Mouse (Mus musculus) myocyte (in vitro differentiated cells): ENCODE measurements at regions not wholly inside any gene's neighbourhood (a gene's known extent, or its start where the extent isn't known, plus 50 kb on each side); places are given as distances from the start of the nearest gene placed in this dataset.

Experiments
- H3K27me3 ChIP-seq: one replicate; pipeline ENCODE4 v1.6.1; 2011; ENCODE audit not compliant: control insufficient read depth, insufficient read depth, insufficient read length
- H3K36me3 ChIP-seq: one replicate; pipeline ENCODE4 v1.6.1; 2011; ENCODE audit not compliant: control insufficient read depth, insufficient read depth
- H3K4me2 ChIP-seq: one replicate; pipeline ENCODE4 v1.6.1; 2011; ENCODE audit warnings: low read depth, control low read depth
- H3K4me3 ChIP-seq: one replicate; pipeline ENCODE4 v1.5.1; 2011; ENCODE audit warnings: mild to moderate bottlenecking, control low read depth, moderate library complexity
- H3K79me2 ChIP-seq: one replicate; pipeline ENCODE4 v1.6.1; 2011; ENCODE audit not compliant: control insufficient read depth, insufficient read depth
- H3ac ChIP-seq: one replicate; pipeline ENCODE4 v1.6.1; 2011; ENCODE audit not compliant: control insufficient read depth, insufficient read length
- CEBPB ChIP-seq: IDR thresholded peaks from 2 replicates; pipeline ENCODE4 v1.6.1; 2011; ENCODE audit warnings: mild to moderate bottlenecking, moderate library complexity; ENCODE audit not compliant: poor library complexity, insufficient read depth, severe bottlenecking
- E2F4 ChIP-seq: IDR thresholded peaks from one replicate; pipeline ENCODE4 v1.6.1; 2011; ENCODE audit warnings: mild to moderate bottlenecking, control low read depth, moderate library complexity; ENCODE audit not compliant: insufficient read depth
- MAX ChIP-seq: IDR thresholded peaks from one replicate; pipeline ENCODE4 v1.6.1; 2011; ENCODE audit warnings: low read depth, mild to moderate bottlenecking, control low read depth
- MYOD1 ChIP-seq, 3 experiments: IDR thresholded peaks; one replicate each; pipeline ENCODE4 v1.6.1; 2011; ENCODE audit warnings: control low read depth in 2 of 3, low read depth in 2 of 3, mild to moderate bottlenecking in 2 of 3, moderate library complexity in 1 of 3; ENCODE audit not compliant: insufficient read length in 2 of 3, control insufficient read depth in 1 of 3
- MYOG ChIP-seq, 3 experiments: IDR thresholded peaks; one replicate each; pipeline ENCODE4 v1.6.1; 2011; ENCODE audit warnings: control low read depth in 2 of 3, low read depth in 2 of 3, mild to moderate bottlenecking in 2 of 3; ENCODE audit not compliant: insufficient read length in 2 of 3, control insufficient read depth in 1 of 3, insufficient read depth in 1 of 3
- POLR2A ChIP-seq: IDR thresholded peaks from one replicate; pipeline ENCODE4 v1.6.1; 2011; ENCODE audit warnings: low read depth, mild to moderate bottlenecking, control low read depth, moderate library complexity; ENCODE audit not compliant: insufficient read length
- POLR2AphosphoS2 ChIP-seq: IDR thresholded peaks from one replicate; pipeline ENCODE4 v1.6.1; 2011; ENCODE audit warnings: low read depth, control low read depth; ENCODE audit not compliant: insufficient read length
- REST ChIP-seq: IDR thresholded peaks from one replicate; pipeline ENCODE4 v1.6.1; 2011; ENCODE audit warnings: mild to moderate bottlenecking, control low read depth, moderate library complexity; ENCODE audit not compliant: insufficient read depth, insufficient read length
- SRF ChIP-seq: IDR thresholded peaks from one replicate; pipeline ENCODE4 v1.6.1; 2011; ENCODE audit warnings: low read depth; ENCODE audit not compliant: control insufficient read depth, insufficient read length
- TCF12 ChIP-seq: IDR thresholded peaks from one replicate; pipeline ENCODE4 v1.6.1; 2011; ENCODE audit warnings: mild to moderate bottlenecking, control low read depth; ENCODE audit not compliant: poor library complexity, insufficient read depth, severe bottlenecking
- TCF3 ChIP-seq: IDR thresholded peaks from one replicate; pipeline ENCODE4 v1.6.1; 2011; ENCODE audit warnings: low read depth, control low read depth; ENCODE audit not compliant: insufficient read length
- USF1 ChIP-seq: IDR thresholded peaks from one replicate; pipeline ENCODE4 v1.6.1; 2011; ENCODE audit warnings: low read depth, mild to moderate bottlenecking, control low read depth, moderate library complexity

- Histone ChIP-seq H3K79me2 (no peaks in the 10 kb centered on the region), H3ac (no peak overlapping the region), H3K36me3 (no peaks in the 10 kb centered on the region), H3K4me2 (no peak overlapping the region), H3K27me3 (no peaks in the 10 kb centered on the region), H3K4me3 (no peak overlapping the region)
- TF ChIP-seq USF1 (no peak), POLR2AphosphoS2 (no peak), TCF3 (no peak), POLR2A (no peak), MYOG (IDR thresholded peaks at IDR 0.05; ENCODE audit: control insufficient read depth in 1 of 3, insufficient read depth in 1 of 3, insufficient read length in 2 of 3, low read depth in 2 of 3) (no peak), TCF12 (no peak), CEBPB (no peak), E2F4 (no peak), REST (no peak), MAX (no peak), MYOD1 (IDR thresholded peaks at IDR 0.05; ENCODE audit: control insufficient read depth in 1 of 3, insufficient read length in 2 of 3, low read depth in 2 of 3) (no peak)
Observed at GRCm38 (mm10) chr2:78730161-78730560, 137.8 kb upstream of the Ube2e3 start.

- no peaks in the 10 kb centered on the region for H3K27me3 ChIP-seq
- no peak overlapping the region for H3K4me2 ChIP-seq
- no peaks in the 10 kb centered on the region for H3K79me2 ChIP-seq
- no peak overlapping the region for H3K4me3 ChIP-seq
- H3K36me3 ChIP-seq, result no peaks in the 10 kb centered on the region
- TF ChIP-seq TCF12, result no peak
- no peak for TF ChIP-seq POLR2A
- no peak for TF ChIP-seq E2F4
- TF ChIP-seq SRF, result no peak
- TF ChIP-seq MAX, result no peak
- no peak for TF ChIP-seq MYOD1 (IDR thresholded peaks at IDR 0.05; ENCODE audit: control insufficient read depth in 1 of 3, insufficient read length in 2 of 3, low read depth in 2 of 3)
- TF ChIP-seq POLR2AphosphoS2, result no peak
- TF ChIP-seq CEBPB, result no peak
- no peak for TF ChIP-seq USF1
- no peak for TF ChIP-seq TCF3
- TF ChIP-seq MYOG (IDR thresholded peaks at IDR 0.05; ENCODE audit: control insufficient read depth in 1 of 3, insufficient read depth in 1 of 3, insufficient read length in 2 of 3, low read depth in 2 of 3), result no peak
- TF ChIP-seq REST, result no peak
- H3ac ChIP-seq, result no peak overlapping the region
Observed at GRCm38 (mm10) chr2:78726060-78726459, 141.9 kb upstream of the Ube2e3 start.

GRCm38 (mm10) chr2:78724416-78724815 lies 143.5 kb upstream of the Ube2e3 start:
- no peaks in the 10 kb centered on the region for H3K79me2 ChIP-seq
- TF ChIP-seq E2F4 (no peak), SRF (no peak)
- no peak overlapping the region for H3K4me2 ChIP-seq
- H3K36me3 ChIP-seq, result no peaks in the 10 kb centered on the region
- no peak overlapping the region for H3K4me3 ChIP-seq
- H3K27me3 ChIP-seq, result no peaks in the 10 kb centered on the region
- H3ac ChIP-seq, result no peak overlapping the region

DNA sequence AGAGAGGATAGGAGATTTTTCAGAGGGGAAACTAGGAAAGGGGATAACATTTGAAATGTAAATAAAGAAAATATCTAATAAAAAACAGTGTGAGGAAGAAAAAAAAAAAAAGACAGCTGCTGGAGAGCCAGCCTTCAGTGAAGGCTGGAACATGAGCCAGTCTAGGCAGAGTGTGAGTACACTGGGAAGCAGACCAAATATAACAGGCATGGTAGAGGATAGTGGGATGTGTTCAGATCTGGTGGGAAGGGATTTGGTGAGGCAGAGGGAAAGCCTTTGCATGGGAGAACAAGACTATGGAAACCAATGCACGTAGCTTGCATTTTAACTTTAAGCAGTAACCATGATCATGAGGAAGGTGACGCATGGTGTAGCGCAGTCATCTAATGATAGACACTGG lies 144.5 kb upstream of the Ube2e3 start:
- Histone ChIP-seq H3K4me3 (no peak overlapping the region), H3K27me3 (no peaks in the 10 kb centered on the region), H3K79me2 (no peaks in the 10 kb centered on the region), H3ac (no peak overlapping the region), H3K4me2 (no peak overlapping the region), H3K36me3 (no peaks in the 10 kb centered on the region)
- TF ChIP-seq E2F4 (no peak), REST (no peak), POLR2AphosphoS2 (no peak), SRF (no peak), MAX (no peak), TCF12 (no peak), MYOG (IDR thresholded peaks at IDR 0.05; ENCODE audit: control insufficient read depth in 1 of 3, insufficient read depth in 1 of 3, insufficient read length in 2 of 3, low read depth in 2 of 3) (no peak), TCF3 (no peak)

GRCm38 (mm10) chr2:78722739-78723138 lies 145.2 kb upstream of the Ube2e3 start:
- TF ChIP-seq REST, result no peak
- no peak for TF ChIP-seq POLR2A
- no peak for TF ChIP-seq MAX
- TF ChIP-seq SRF, result no peak
- no peaks in the 10 kb centered on the region for H3K36me3 ChIP-seq

GRCm38 (mm10) chr2:78718550-78718949 lies 149.4 kb upstream of the Ube2e3 start:
- Histone ChIP-seq H3K79me2 (no peaks in the 10 kb centered on the region), H3K27me3 (no peaks in the 10 kb centered on the region), H3K4me3 (no peak overlapping the region), H3K36me3 (no peaks in the 10 kb centered on the region), H3ac (no peak overlapping the region), H3K4me2 (no peak overlapping the region)
- TF ChIP-seq MYOD1 (IDR thresholded peaks at IDR 0.05; ENCODE audit: control insufficient read depth in 1 of 3, insufficient read length in 2 of 3, low read depth in 2 of 3), result no peak
- no peak for TF ChIP-seq USF1
- no peak for TF ChIP-seq MYOG (IDR thresholded peaks at IDR 0.05; ENCODE audit: control insufficient read depth in 1 of 3, insufficient read depth in 1 of 3, insufficient read length in 2 of 3, low read depth in 2 of 3)
- TF ChIP-seq POLR2A, result no peak
- no peak for TF ChIP-seq CEBPB
- TF ChIP-seq REST, result no peak
- no peak for TF ChIP-seq MAX
- TF ChIP-seq POLR2AphosphoS2, result no peak
- TF ChIP-seq SRF, result no peak
- no peak for TF ChIP-seq E2F4

More at GRCm38 (mm10) chr2:78722739-78723138, 145.2 kb upstream of the Ube2e3 start:
- Histone ChIP-seq H3K4me2 (no peak overlapping the region), H3K4me3 (no peak overlapping the region), H3ac (no peak overlapping the region), H3K79me2 (no peaks in the 10 kb centered on the region), H3K27me3 (no peaks in the 10 kb centered on the region)
